Mouse (Mus musculus): Measurements from ENCODE around the gene Slc25a12. TPM values are rescaled to one million over a fixed set of nuclear protein-coding genes. Genes with fewer than 3 reads are reported as not detected.

Gene Slc25a12
- polyA plus RNA-seq, 1 experiment from 2014 or later, result 27.7 TPM

GRCm38 (mm10) chr2:71246096-71246495 is 121.5 kb downstream of the Slc25a12 start:
- Histone ChIP-seq H3K4me3 (replicated peaks) (no peak overlapping the region), H3K36me3 (peaks cover 33% of the 10 kb centered on the region), H3K27ac (no peak overlapping the region; the same call in 1 of the 2 replicates), H3K9ac (no peak overlapping the region), H3K4me2 (no peak overlapping the region), H3K4me1 (replicated peaks) (no peaks in the 10 kb centered on the region; the same call in 1 of the 2 replicates), H3K9me3 (replicated peaks) (no peaks in the 10 kb centered on the region), H3K27me3 (no peaks in the 10 kb centered on the region)
- ATAC-seq (ENCODE audit: low read depth) (no peak), DNase-seq (no peak)
- 84% methylated on average over 5 of the region's 5 CpGs for WGBS (ENCODE audit: insufficient replicate concordance)

GRCm38 (mm10) chr2:71245416-71245815 is 122.1 kb downstream of the Slc25a12 start:
- H3K36me3 ChIP-seq, result peaks cover 26% of the 10 kb centered on the region
- WGBS (ENCODE audit: insufficient replicate concordance), result 81% methylated on average over 3 of the region's 3 CpGs

DNA sequence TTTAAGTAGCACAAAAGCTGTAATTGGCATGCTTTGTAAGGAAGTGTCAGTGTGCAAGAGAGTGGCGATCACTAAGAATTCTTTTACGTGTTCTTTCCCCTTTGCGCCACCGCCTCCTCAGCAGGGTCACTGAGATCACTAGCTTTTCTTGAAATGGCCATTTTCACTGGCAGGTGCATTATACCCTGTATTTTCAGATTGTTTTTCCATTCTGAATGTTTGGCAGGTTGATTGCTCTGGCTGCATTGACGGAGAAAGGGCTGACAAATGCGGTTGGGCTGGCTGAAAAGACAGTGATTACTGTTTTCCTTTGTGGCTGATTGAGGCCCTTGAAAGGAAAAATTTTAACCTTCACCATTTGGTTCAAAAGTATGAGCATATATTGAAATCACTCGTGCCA is 122.7 kb downstream of the Slc25a12 start:
- Histone ChIP-seq H3K4me1 (replicated peaks) (no peaks in the 10 kb centered on the region; the same call in 1 of the 2 replicates), H3K9ac (no peak overlapping the region), H3K27me3 (no peaks in the 10 kb centered on the region), H3K9me3 (replicated peaks) (no peaks in the 10 kb centered on the region), H3K27ac (no peak overlapping the region), H3K4me3 (replicated peaks) (no peak overlapping the region), H3K4me2 (no peak overlapping the region), H3K36me3 (peaks cover 23% of the 10 kb centered on the region)
- DNase-seq, result no peak
- WGBS (ENCODE audit: insufficient replicate concordance), result 89% methylated on average over 7 of the region's 7 CpGs
- ATAC-seq (ENCODE audit: low read depth), result no peak

More at GRCm38 (mm10) chr2:71245416-71245815, 122.1 kb downstream of the Slc25a12 start:
- no peak overlapping the region for H3K27ac ChIP-seq
- no peak overlapping the region for H3K4me3 ChIP-seq (replicated peaks)
- H3K27me3 ChIP-seq, result no peaks in the 10 kb centered on the region
- no peak for DNase-seq
- no peaks in the 10 kb centered on the region; the same call in 1 of the 2 replicates for H3K4me1 ChIP-seq (replicated peaks)
- no peak overlapping the region for H3K4me2 ChIP-seq
- no peak for ATAC-seq (ENCODE audit: low read depth)
- H3K9me3 ChIP-seq (replicated peaks), result no peaks in the 10 kb centered on the region
- no peak overlapping the region for H3K9ac ChIP-seq

GRCm38 (mm10) chr2:71243058-71243672 is 124.4 kb downstream of the Slc25a12 start:
- Histone ChIP-seq H3K36me3 (peaks cover 15% of the 10 kb centered on the region), H3K27ac (no peak overlapping the region), H3K9me3 (replicated peaks) (no peaks in the 10 kb centered on the region), H3K4me1 (replicated peaks) (no peaks in the 10 kb centered on the region; the same call in 1 of the 2 replicates), H3K4me2 (no peak overlapping the region), H3K4me3 (replicated peaks) (no peak overlapping the region), H3K27me3 (no peaks in the 10 kb centered on the region), H3K9ac (no peak overlapping the region)
- no peak for DNase-seq
- no peak for ATAC-seq (ENCODE audit: low read depth)
- WGBS (ENCODE audit: insufficient replicate concordance), result 73% methylated on average over 9 of the region's 9 CpGs

DNA sequence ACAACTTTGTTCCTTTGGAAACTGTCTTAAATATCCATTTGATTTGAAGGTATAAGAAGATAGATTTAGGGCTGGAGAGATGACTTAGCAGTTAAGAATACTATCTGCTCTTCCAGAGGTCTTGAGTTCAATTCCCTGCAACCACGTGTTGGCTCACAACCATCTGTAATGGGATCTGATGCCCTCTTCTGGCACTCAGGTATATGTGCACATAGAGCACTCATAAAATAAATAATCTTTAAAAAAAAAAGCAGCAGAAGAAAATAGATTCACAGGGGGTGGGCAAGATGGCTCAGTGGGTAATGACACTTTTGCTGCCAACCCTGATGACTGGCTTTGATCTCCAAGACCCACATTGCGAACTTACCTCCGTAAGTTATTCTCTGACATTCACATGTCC is 125.4 kb downstream of the Slc25a12 start:
- DNase-seq (no peak), ATAC-seq (ENCODE audit: low read depth) (no peak)
- WGBS (ENCODE audit: insufficient replicate concordance), result 74% methylated on average over 3 of the region's 3 CpGs

DNA sequence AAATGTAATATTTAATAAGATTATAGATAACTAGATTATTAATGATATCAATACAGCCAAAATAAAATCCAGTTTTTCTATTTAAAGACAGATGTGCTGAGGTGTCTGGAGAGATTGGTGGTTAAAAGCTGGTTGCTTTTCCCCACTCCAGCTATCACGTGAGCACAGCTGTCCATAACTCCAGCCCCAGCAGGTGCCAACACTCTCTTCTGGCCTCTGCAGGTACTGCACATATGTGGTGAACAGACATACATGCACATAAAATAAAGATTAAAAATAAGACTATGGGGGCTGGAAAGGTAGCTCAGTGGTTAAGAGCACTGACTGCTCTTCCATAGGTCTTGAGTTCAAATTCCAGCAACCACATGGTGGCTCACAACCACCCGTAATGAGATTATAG is 126.0 kb downstream of the Slc25a12 start:
- DNase-seq (no peak), ATAC-seq (ENCODE audit: low read depth) (no peak)
- Histone ChIP-seq H3K9me3 (replicated peaks) (no peaks in the 10 kb centered on the region), H3K9ac (no peak overlapping the region), H3K27ac (no peak overlapping the region), H3K4me2 (no peak overlapping the region), H3K27me3 (no peaks in the 10 kb centered on the region), H3K4me3 (replicated peaks) (no peak overlapping the region), H3K36me3 (peaks cover 19% of the 10 kb centered on the region), H3K4me1 (replicated peaks) (peaks cover 3% of the 10 kb centered on the region; the same call in 1 of the 2 replicates)
- WGBS (ENCODE audit: insufficient replicate concordance), result 80% methylated on average over 2 of the region's 2 CpGs

More for the DNA sequence above, 125.4 kb downstream of the Slc25a12 start:
- H3K9ac ChIP-seq, result no peak overlapping the region
- H3K4me3 ChIP-seq (replicated peaks), result no peak overlapping the region
- no peak overlapping the region for H3K4me2 ChIP-seq
- H3K27ac ChIP-seq, result no peak overlapping the region
- H3K9me3 ChIP-seq (replicated peaks), result no peaks in the 10 kb centered on the region
- H3K27me3 ChIP-seq, result no peaks in the 10 kb centered on the region
- peaks cover under 1% of the 10 kb centered on the region; the same call in 1 of the 2 replicates for H3K4me1 ChIP-seq (replicated peaks)
- peaks cover 16% of the 10 kb centered on the region for H3K36me3 ChIP-seq

GRCm38 (mm10) chr2:71236009-71236408 is 131.5 kb downstream of the Slc25a12 start:
- peaks cover 21% of the 10 kb centered on the region for H3K36me3 ChIP-seq
- no peak overlapping the region for H3K9ac ChIP-seq
- no peaks in the 10 kb centered on the region for H3K9me3 ChIP-seq (replicated peaks)
- peak overlapping the region; percentile 41; the same call in 1 of the 2 replicates for H3K27ac ChIP-seq
- H3K4me2 ChIP-seq, result no peak overlapping the region
- no peaks in the 10 kb centered on the region for H3K27me3 ChIP-seq
- peaks cover 19% of the 10 kb centered on the region for H3K4me1 ChIP-seq (replicated peaks)
- no peak overlapping the region for H3K4me3 ChIP-seq (replicated peaks)
- DNase-seq (peak; percentile 39), ATAC-seq (ENCODE audit: low read depth) (0 out of 2 replicates have a peak, but pooled peaks have one; percentile 71)
- 74% methylated on average over 6 of the region's 6 CpGs for WGBS (ENCODE audit: insufficient replicate concordance)

- Histone ChIP-seq H3K4me3 (replicated peaks) (no peak overlapping the region), H3K9me3 (replicated peaks) (no peaks in the 10 kb centered on the region), H3K4me2 (peak overlapping the region; percentile 23; the same call in 1 of the 2 replicates), H3K36me3 (peaks cover 21% of the 10 kb centered on the region), H3K27me3 (no peaks in the 10 kb centered on the region), H3K9ac (no peak overlapping the region), H3K27ac (peak overlapping the region; percentile 58), H3K4me1 (replicated peaks) (peaks cover 19% of the 10 kb centered on the region)
- ATAC-seq (ENCODE audit: low read depth) (peak; percentile 88), DNase-seq (peak; percentile 33)
- WGBS (ENCODE audit: insufficient replicate concordance), result 47% methylated on average over 4 of the region's 4 CpGs
These were observed 132.1 kb downstream of the Slc25a12 start for GRCm38 (mm10) chr2:71235420-71235819.

DNA sequence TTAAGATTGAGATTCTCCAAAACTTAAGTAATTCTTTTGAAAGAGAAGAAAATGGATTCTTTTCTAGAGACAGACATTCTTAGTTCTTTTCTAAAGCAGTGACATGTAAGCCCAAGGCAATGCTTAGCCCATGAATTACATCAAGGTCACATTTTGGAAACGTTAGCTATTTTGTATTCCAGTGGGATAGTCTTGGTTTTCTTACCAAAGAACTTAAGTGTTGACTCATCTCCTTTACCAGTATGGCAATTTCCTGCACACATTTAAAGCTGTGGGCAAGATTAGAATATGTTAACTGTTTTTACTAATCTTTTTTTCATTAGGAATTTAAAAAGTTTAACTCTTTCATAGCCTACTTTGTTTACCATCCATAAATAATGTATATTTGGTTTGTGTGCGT is 134.6 kb downstream of the Slc25a12 start:
- Histone ChIP-seq H3K4me2 (no peak overlapping the region), H3K27ac (no peak overlapping the region), H3K4me3 (replicated peaks) (no peak overlapping the region), H3K36me3 (peaks cover 21% of the 10 kb centered on the region), H3K9ac (no peak overlapping the region), H3K4me1 (replicated peaks) (peaks cover 19% of the 10 kb centered on the region), H3K27me3 (no peaks in the 10 kb centered on the region), H3K9me3 (replicated peaks) (no peaks in the 10 kb centered on the region)
- 82% methylated on average over 2 of the region's 2 CpGs for WGBS (ENCODE audit: insufficient replicate concordance)
- ATAC-seq (ENCODE audit: low read depth), result no peak
- DNase-seq, result no peak

DNA sequence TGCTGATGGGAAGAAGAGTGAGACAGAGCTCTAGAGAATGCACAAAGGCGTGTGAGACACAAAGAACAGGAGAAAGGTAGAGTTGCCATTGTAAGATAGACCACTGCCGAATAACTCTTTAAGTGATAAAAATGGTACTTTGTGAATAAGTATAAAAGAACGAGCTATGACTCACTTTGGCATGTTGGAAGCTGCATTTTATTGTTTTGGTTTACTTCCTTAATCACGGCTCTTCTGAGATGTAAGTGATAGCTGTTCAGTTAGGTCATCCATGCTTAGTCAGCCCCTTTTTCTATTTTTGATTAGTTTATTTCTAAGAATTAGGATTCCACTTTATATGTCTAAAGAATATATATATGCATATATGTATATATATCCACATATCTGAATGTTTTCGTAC is 135.6 kb downstream of the Slc25a12 start:
- H3K36me3 ChIP-seq, result peaks cover 17% of the 10 kb centered on the region
- 74% methylated on average over 5 of the region's 5 CpGs for WGBS (ENCODE audit: insufficient replicate concordance)
- H3K27ac ChIP-seq, result no peak overlapping the region
- H3K4me1 ChIP-seq (replicated peaks), result peaks cover 17% of the 10 kb centered on the region
- DNase-seq (no peak), ATAC-seq (ENCODE audit: low read depth) (no peak)
- H3K4me3 ChIP-seq (replicated peaks), result no peak overlapping the region
- H3K4me2 ChIP-seq, result no peak overlapping the region
- H3K27me3 ChIP-seq, result no peaks in the 10 kb centered on the region
- no peaks in the 10 kb centered on the region for H3K9me3 ChIP-seq (replicated peaks)
- no peak overlapping the region for H3K9ac ChIP-seq

DNA sequence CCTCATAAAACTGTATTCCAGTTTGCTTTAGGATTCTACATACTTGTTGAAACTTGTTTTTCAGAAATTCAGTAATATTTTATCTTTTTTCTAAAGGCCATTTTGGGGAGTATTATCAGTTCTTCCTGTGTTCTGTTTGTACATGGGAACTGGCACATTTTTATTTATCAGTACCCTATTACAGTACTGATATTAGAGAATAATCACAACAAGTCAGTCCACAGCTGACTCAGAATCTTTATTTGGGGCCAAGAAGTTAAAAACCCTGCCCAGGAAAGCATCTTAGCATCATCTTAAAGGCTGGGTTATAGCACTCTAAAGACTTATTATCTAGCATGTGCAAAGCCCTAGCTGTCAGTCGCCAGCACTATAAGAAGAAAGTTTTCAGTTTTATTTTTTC is 137.9 kb downstream of the Slc25a12 start:
- H3K4me3 ChIP-seq (replicated peaks), result no peak overlapping the region
- H3K4me1 ChIP-seq (replicated peaks), result peaks cover 1% of the 10 kb centered on the region
- H3K9ac ChIP-seq, result no peak overlapping the region
- no peak overlapping the region for H3K27ac ChIP-seq
- no peaks in the 10 kb centered on the region for H3K9me3 ChIP-seq (replicated peaks)
- peaks cover 9% of the 10 kb centered on the region for H3K36me3 ChIP-seq
- no peak for ATAC-seq (ENCODE audit: low read depth)
- no peaks in the 10 kb centered on the region for H3K27me3 ChIP-seq
- DNase-seq, result no peak
- 80% methylated on average over 1 of the region's 1 CpGs for WGBS (ENCODE audit: insufficient replicate concordance)
- no peak overlapping the region for H3K4me2 ChIP-seq

DNA sequence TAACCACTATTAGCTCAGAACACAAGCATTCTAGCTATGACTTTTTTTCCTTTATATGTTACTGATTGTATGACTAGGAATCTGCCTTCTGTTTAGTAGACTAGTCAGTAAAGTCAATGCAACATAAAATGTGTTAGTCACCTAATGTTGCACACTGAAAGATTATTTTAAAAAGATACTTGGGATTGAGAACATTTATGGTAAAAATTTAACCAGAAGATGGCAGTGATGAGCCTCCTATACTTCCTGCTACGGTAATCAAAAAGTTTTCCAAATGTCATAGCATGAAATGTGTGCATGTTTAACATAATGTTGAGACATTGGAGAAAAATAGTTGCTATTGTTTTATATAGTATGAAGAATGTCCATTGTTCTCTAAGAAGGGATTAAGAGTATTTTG is 140.2 kb downstream of the Slc25a12 start:
- WGBS (ENCODE audit: insufficient replicate concordance), result 56% methylated on average over 1 of the region's 1 CpGs

More for the DNA sequence above, 140.2 kb downstream of the Slc25a12 start:
- no peaks in the 10 kb centered on the region for H3K4me1 ChIP-seq (replicated peaks)
- H3K9ac ChIP-seq, result no peak overlapping the region
- no peak overlapping the region for H3K4me3 ChIP-seq (replicated peaks)
- peaks cover 25% of the 10 kb centered on the region for H3K36me3 ChIP-seq
- no peaks in the 10 kb centered on the region for H3K27me3 ChIP-seq
- H3K27ac ChIP-seq, result no peak overlapping the region
- DNase-seq, result no peak
- H3K4me2 ChIP-seq, result no peak overlapping the region
- ATAC-seq (ENCODE audit: low read depth), result no peak
- no peaks in the 10 kb centered on the region for H3K9me3 ChIP-seq (replicated peaks)

Measured in liver, embryonic 13.5 days (tissue).